Mouse (Mus musculus) MEL (cell line): ENCODE results near the gene E130114P18Rik. TPM values are rescaled to one million over a fixed set of nuclear protein-coding genes. Genes with fewer than 3 reads are reported as not detected.

Experiments used
- DNase-seq: peaks from one replicate; pipeline ENCODE4 v3.0.0; 2011; ENCODE audit warnings: low read depth, low spot score
- H3K27ac ChIP-seq: 2 replicates; pipeline ENCODE4 v1.5.1; 2012; ENCODE audit warnings: low read depth, mild to moderate bottlenecking, control low read depth, low read length, moderate library complexity; ENCODE audit not compliant: control insufficient read depth
- H3K27me3 ChIP-seq, 2 experiments: fragments of 150-350 bp in 1 of 2; sonication (generic) in 1 of 2; 2 replicates each; pipeline ENCODE4 v1.6.1; 2012; ENCODE audit warnings: low read length in 2 of 2, mild to moderate bottlenecking in 2 of 2, improper control_type of control experiment in 1 of 2, moderate library complexity in 1 of 2; ENCODE audit not compliant: insufficient read depth in 2 of 2, control insufficient read depth in 1 of 2
- H3K36me3 ChIP-seq, 2 experiments: 2 replicates each; pipeline ENCODE4 v1.6.1; 2012 to 2014; ENCODE audit warnings: low read length in 2 of 2, improper control_type of control experiment in 1 of 2, inconsistent platforms in 1 of 2, mild to moderate bottlenecking in 1 of 2; ENCODE audit not compliant: insufficient read depth in 2 of 2, control insufficient read depth in 1 of 2
- H3K4me1 ChIP-seq, 2 experiments: fragments of 150-350 bp in 1 of 2; sonication (generic) in 1 of 2; 2 replicates each; pipeline ENCODE4 v1.6.1; 2012; ENCODE audit warnings: low read length in 2 of 2, improper control_type of control experiment in 1 of 2, mild to moderate bottlenecking in 1 of 2; ENCODE audit not compliant: insufficient read depth in 2 of 2, control insufficient read depth in 1 of 2
- H3K4me3 ChIP-seq, 2 experiments: fragments of 150-350 bp in 1 of 2; sonication (generic) in 1 of 2; 2 replicates each; pipeline ENCODE4 v1.5.1; 2012; ENCODE audit warnings: low read depth in 2 of 2, low read length in 2 of 2, mild to moderate bottlenecking in 2 of 2, moderate library complexity in 2 of 2, control low read depth in 1 of 2, improper control_type of control experiment in 1 of 2; ENCODE audit not compliant: control insufficient read depth in 1 of 2, insufficient read depth in 1 of 2
- H3K79me2 ChIP-seq: 2 replicates; pipeline ENCODE4 v1.6.1; 2012; ENCODE audit warnings: mild to moderate bottlenecking, low read length, moderate library complexity; ENCODE audit not compliant: control insufficient read depth, poor library complexity, insufficient read depth
- H3K9ac ChIP-seq: 2 replicates; pipeline ENCODE4 v1.6.1; 2012; ENCODE audit warnings: low read depth, mild to moderate bottlenecking, control low read depth, low read length, moderate library complexity; ENCODE audit not compliant: control insufficient read depth, poor library complexity, severe bottlenecking
- H3K9me3 ChIP-seq: fragments of 150-350 bp; sonication (generic); replicated peaks from 2 replicates; pipeline ENCODE4 v1.6.1; 2012; ENCODE audit warnings: mild to moderate bottlenecking, low read length, improper control_type of control experiment, moderate library complexity; ENCODE audit not compliant: insufficient read depth
- CHD1 ChIP-seq: IDR thresholded peaks from 2 replicates; pipeline ENCODE4 v1.6.1; 2012; ENCODE audit warnings: low read depth, mild to moderate bottlenecking, inconsistent platforms, low read length, improper control_type of control experiment
- CHD2 ChIP-seq: IDR thresholded peaks from 2 replicates; pipeline ENCODE4 v1.6.1; 2011; ENCODE audit warnings: low read length, improper control_type of control experiment
- CTCF ChIP-seq, 3 experiments: IDR thresholded peaks in 2 of 3; conservative IDR thresholded peaks in 1 of 3; 2 replicates each; pipeline ENCODE4 v1.5.1; 2011 to 2012; ENCODE audit warnings: low read length in 3 of 3, low read depth in 2 of 3, mild to moderate bottlenecking in 2 of 3, improper control_type of control experiment in 1 of 3, inconsistent platforms in 1 of 3, mixed read lengths in 1 of 3, moderate library complexity in 1 of 3; ENCODE audit not compliant: control insufficient read depth in 1 of 3, insufficient read depth in 1 of 3, poor library complexity in 1 of 3, severe bottlenecking in 1 of 3
- ELF1 ChIP-seq: IDR thresholded peaks from 2 replicates; pipeline ENCODE4 v1.6.1; 2014; ENCODE audit warnings: low read depth, mild to moderate bottlenecking, inconsistent platforms, low read length, improper control_type of control experiment, moderate library complexity
- EP300 ChIP-seq, 2 experiments: IDR thresholded peaks; 2 replicates each; pipeline ENCODE4 v1.6.1; 2011; ENCODE audit warnings: improper control_type of control experiment in 2 of 2, low read length in 2 of 2, low read depth in 1 of 2, mild to moderate bottlenecking in 1 of 2
- GABPA ChIP-seq: IDR thresholded peaks from 2 replicates; pipeline ENCODE4 v1.6.1; 2012; ENCODE audit warnings: low read depth, mild to moderate bottlenecking, inconsistent platforms, low read length, improper control_type of control experiment, moderate library complexity
- GATA1 ChIP-seq: IDR thresholded peaks from 2 replicates; pipeline ENCODE4 v1.6.1; 2011; ENCODE audit warnings: low read depth, low read length, improper control_type of control experiment
- JUND ChIP-seq: IDR thresholded peaks from 2 replicates; pipeline ENCODE4 v1.6.1; 2011; ENCODE audit warnings: low read depth, mild to moderate bottlenecking, improper control_type of control experiment, low read length
- KAT2A ChIP-seq: conservative IDR thresholded peaks from 2 replicates; pipeline ENCODE4 v1.6.1; 2012; ENCODE audit warnings: low read depth, low read length, improper control_type of control experiment, inconsistent platforms
- MAFK ChIP-seq: IDR thresholded peaks from 2 replicates; pipeline ENCODE4 v1.6.1; 2011; ENCODE audit warnings: low read depth, mild to moderate bottlenecking, low read length, improper control_type of control experiment, borderline replicate concordance
- MAX ChIP-seq: IDR thresholded peaks from 2 replicates; pipeline ENCODE4 v1.6.1; 2011; ENCODE audit warnings: low read length, improper control_type of control experiment
- MXI1 ChIP-seq: IDR thresholded peaks from 2 replicates; pipeline ENCODE4 v1.6.1; 2011; ENCODE audit warnings: mild to moderate bottlenecking, low read depth, low read length, improper control_type of control experiment
- NELFE ChIP-seq: IDR thresholded peaks from 2 replicates; pipeline ENCODE4 v1.6.1; 2011; ENCODE audit warnings: low read depth, low read length, improper control_type of control experiment
- NRF1 ChIP-seq: IDR thresholded peaks from 2 replicates; pipeline ENCODE4 v1.6.1; 2014; ENCODE audit warnings: low read depth, mild to moderate bottlenecking, inconsistent platforms, low read length, improper control_type of control experiment, moderate library complexity; ENCODE audit not compliant: poor library complexity, insufficient read depth, severe bottlenecking
- POLR2AphosphoS2 ChIP-seq: IDR thresholded peaks from 2 replicates; pipeline ENCODE4 v1.6.1; 2011; ENCODE audit warnings: low read length, improper control_type of control experiment
- RAD21 ChIP-seq: IDR thresholded peaks from 2 replicates; pipeline ENCODE4 v1.6.1; 2011; ENCODE audit warnings: mild to moderate bottlenecking, low read depth, low read length, improper control_type of control experiment
- RCOR1 ChIP-seq: IDR thresholded peaks from 2 replicates; pipeline ENCODE4 v1.6.1; 2012; ENCODE audit warnings: low read depth, mild to moderate bottlenecking, inconsistent platforms, low read length, improper control_type of control experiment
- TCF12 ChIP-seq: IDR thresholded peaks from 2 replicates; pipeline ENCODE4 v1.6.1; 2014; ENCODE audit warnings: low read depth, mild to moderate bottlenecking, inconsistent platforms, low read length, improper control_type of control experiment, moderate library complexity
- USF2 ChIP-seq, 2 experiments: IDR thresholded peaks; 2 replicates each; pipeline ENCODE4 v1.6.1; 2011 to 2012; ENCODE audit warnings: improper control_type of control experiment in 2 of 2, low read length in 2 of 2, borderline replicate concordance in 1 of 2, inconsistent platforms in 1 of 2, low read depth in 1 of 2, mild to moderate bottlenecking in 1 of 2; ENCODE audit not compliant: insufficient read depth in 1 of 2
- ZNF384 ChIP-seq: IDR thresholded peaks from 2 replicates; pipeline ENCODE4 v1.6.1; 2012; ENCODE audit warnings: low read depth, mild to moderate bottlenecking, inconsistent platforms, low read length, improper control_type of control experiment
- polyA plus RNA-seq, 2 experiments: library from polyadenylated mRNA; stranded (reverse) in 1 of 2; unstranded in 1 of 2; fragments of >175 nt in 1 of 2; fragments of >200 nt in 1 of 2; gene quantifications; 2 replicates each; pipeline versions ENCODE4 v1.2.1 to v1.2.4; 2012; ENCODE audit warnings: low replicate concordance in 2 of 2, low read depth in 1 of 2; ENCODE audit not compliant: insufficient read length in 2 of 2, insufficient read depth in 1 of 2, missing spikeins in 1 of 2
- total RNA-seq: library from RNA; depleted of rRNA; stranded (reverse); fragments of 300-350 nt; gene quantifications from 2 replicates; pipeline ENCODE4 v1.2.3, GENCODE M21; 2012

The E130114P18Rik gene
- total and polyA plus RNA-seq, 3 experiments, result not detected

DNA sequence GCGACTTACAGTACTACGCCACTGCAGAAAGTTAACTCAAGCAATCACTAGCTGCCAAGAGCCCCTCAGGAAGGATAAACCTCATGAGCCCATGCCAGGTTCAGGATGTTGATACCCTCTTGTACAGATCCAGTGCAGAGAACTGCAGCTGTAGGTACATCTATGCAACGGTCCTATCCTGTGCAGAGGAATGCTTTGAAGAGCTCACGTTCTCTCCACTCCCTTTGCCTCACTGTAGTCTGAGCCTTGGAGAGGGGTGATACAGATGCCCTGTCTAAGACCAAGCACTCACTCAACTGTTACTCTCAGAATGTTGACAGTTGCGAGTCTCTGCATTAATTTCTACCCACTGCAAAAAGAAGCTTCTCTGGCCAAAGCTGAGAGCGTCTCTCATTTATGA, 54.5 kb downstream of the E130114P18Rik start:
- Histone ChIP-seq H3K9ac (no peak overlapping the region), H3K36me3 (peaks cover 0 to 5% of the 10 kb centered on the region in 2 experiments; a peak in 2 of 4 replicates), H3K4me1 (peaks cover 0 to under 1% of the 10 kb centered on the region in 2 experiments; a peak in 1 of 4 replicates), H3K9me3 (no peaks in the 10 kb centered on the region), H3K27ac (no peak overlapping the region), H3K4me3 (no peak overlapping the region), H3K79me2 (no peaks in the 10 kb centered on the region), H3K27me3 (peaks cover 0 to 2% of the 10 kb centered on the region in 2 experiments; a peak in 1 of 4 replicates)
- DNase-seq, result no peak
- no peak for TF ChIP-seq KAT2A
- TF ChIP-seq ZNF384, result no peak
- TF ChIP-seq GABPA, result no peak
- no peak for TF ChIP-seq ELF1
- no peak for TF ChIP-seq EP300 (IDR thresholded peaks at IDR 0.05; ENCODE audit: low read depth in 1 of 2, low read length in 2 of 2)

DNA sequence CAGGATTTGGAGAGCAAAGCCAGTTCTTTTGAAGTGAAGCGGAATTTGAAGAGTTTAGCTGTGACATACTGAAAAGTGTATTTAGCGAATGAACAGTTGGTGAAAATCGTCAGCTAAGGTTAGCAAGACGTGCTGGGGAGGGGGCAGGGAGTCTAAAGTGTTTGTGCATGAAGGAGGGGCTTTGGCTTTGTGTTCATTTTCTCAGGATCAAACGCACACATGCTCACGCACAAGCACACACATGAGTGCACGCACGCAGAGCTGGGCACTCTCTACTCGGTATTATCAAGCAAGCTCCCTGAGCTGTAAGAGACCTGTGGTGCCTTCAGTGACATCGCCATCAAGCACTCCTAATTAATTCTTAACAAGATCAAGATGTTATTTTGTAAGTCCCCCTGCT, 55.2 kb downstream of the E130114P18Rik start:
- no peaks in the 10 kb centered on the region for H3K9me3 ChIP-seq
- H3K79me2 ChIP-seq, result no peaks in the 10 kb centered on the region
- H3K27me3 ChIP-seq, result peaks cover 0 to 2% of the 10 kb centered on the region in 2 experiments; a peak in 1 of 4 replicates
- DNase-seq, result no peak
- H3K36me3 ChIP-seq, result no peaks in the 10 kb centered on the region
- no peak overlapping the region for H3K4me3 ChIP-seq
- no peak overlapping the region for H3K9ac ChIP-seq
- H3K4me1 ChIP-seq, result no peaks in the 10 kb centered on the region
- H3K27ac ChIP-seq, result no peak overlapping the region
- TF ChIP-seq USF2 (IDR thresholded peaks at IDR 0.05; ENCODE audit: borderline replicate concordance in 1 of 2, insufficient read depth in 1 of 2, low read depth in 1 of 2, low read length in 2 of 2) (no peak), GATA1 (no peak), CHD1 (no peak), CHD2 (no peak), TCF12 (no peak), MAX (no peak), CTCF (IDR thresholded peaks at IDR 0.05 in 2 of 3, conservative IDR thresholded peaks at IDR 0.05 in 1 of 3; ENCODE audit: control insufficient read depth in 1 of 3, insufficient read depth in 1 of 3, low read depth in 2 of 3, low read length in 3 of 3, poor library complexity in 1 of 3, severe bottlenecking in 1 of 3) (no peak), KAT2A (no peak), RAD21 (no peak), JUND (no peak), RCOR1 (no peak)

DNA sequence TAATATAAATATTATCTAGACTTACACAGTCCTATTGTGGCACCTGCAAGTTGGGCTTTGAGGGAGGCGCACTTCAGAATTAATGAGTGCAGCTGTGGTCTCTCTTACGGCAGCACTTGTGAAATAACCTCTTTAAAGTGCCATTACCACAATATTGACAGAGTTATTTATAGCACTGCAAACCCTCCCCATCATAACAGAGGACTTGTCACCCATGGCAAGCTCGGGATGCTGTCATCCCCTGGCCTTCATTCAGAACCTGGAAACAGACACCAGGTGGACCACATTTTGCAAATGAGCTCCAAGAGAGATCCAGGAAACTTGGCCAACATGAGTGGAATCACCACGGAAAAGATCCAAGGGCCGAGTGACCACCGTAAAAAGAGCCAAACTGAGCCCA, 63.3 kb downstream of the E130114P18Rik start:
- Histone ChIP-seq H3K79me2 (no peaks in the 10 kb centered on the region), H3K4me3 (no peak overlapping the region), H3K27ac (no peak overlapping the region), H3K36me3 (no peaks in the 10 kb centered on the region), H3K4me1 (no peaks in the 10 kb centered on the region), H3K9me3 (no peaks in the 10 kb centered on the region), H3K27me3 (peaks cover 3 to 12% of the 10 kb centered on the region in 2 experiments; a peak in 3 of 4 replicates), H3K9ac (no peak overlapping the region)
- DNase-seq, result no peak
- TF ChIP-seq NELFE, result no peak
- TF ChIP-seq NRF1, result no peak
- TF ChIP-seq POLR2AphosphoS2, result no peak
- no peak for TF ChIP-seq MXI1
- no peak for TF ChIP-seq MAFK
